Mouse (Mus musculus): ENCODE measurements around the gene Patj.

Gene Patj

DNA sequence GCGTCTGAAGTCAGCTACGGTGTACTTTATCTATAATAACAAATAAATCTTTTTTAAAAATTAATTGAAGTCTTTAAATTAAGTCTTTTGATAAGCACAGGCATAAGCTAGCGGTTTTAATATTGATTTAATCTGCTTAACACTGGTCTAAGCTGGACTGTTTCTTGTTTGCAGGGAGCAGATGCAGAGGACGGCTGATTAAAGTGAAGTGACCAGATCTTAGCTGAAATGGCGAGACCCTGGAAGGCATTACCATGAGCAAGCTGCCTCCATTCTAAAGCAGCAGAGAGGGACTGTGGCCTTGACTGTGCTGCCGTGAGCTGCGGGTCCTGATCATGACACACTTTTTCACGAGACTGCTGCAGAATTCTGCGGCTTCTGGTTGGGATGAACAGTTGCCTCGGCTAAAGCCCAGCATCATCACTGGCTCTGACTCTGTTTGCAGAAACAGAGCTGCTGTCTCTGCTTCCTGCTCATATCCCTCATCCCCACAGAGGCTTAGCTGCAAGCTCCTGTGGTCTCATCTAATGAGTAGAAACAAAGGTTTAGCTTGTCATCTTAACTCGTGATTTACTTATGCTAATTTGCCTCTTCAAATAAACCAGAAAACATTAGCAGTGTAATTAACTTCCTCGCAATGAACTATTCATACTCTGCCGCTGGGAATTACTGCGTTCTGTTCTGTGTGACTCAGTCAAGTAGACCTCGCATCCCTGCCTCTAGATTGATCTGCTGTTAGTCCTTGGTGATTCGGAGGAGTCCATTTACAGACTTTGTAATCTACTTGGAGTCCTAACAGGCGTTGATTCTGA lies 322.4 kb downstream of the Patj start:
- in situ Hi-C loops (cut with MboI, MseI): loop anchor here (10.0 kb wide), 1 partner anchor 167 kb away; no protein-coding TSS in a partner anchor

DNA sequence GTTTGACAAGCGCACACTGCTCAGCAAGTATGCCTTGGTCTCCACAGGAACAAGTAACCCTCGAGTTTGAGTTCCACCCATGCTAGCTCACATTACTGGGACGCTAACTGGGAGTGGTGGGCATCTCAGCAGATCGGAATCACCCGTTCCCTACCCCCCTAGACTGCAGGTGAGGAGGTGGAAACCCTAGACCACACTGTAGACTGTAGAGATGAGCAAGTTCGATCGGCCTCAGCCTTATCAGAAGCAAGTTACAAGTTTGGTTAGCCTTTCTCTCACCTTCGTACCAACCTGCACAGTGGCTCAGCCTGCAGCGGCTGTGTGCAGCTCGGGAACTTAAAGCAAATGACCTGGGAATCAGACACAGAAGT lies 322.9 kb downstream of the Patj start:
- in situ Hi-C loops (cut with MboI, MseI): loop anchor here (10.0 kb wide), 1 partner anchor 166 kb away; no protein-coding TSS in a partner anchor

DNA sequence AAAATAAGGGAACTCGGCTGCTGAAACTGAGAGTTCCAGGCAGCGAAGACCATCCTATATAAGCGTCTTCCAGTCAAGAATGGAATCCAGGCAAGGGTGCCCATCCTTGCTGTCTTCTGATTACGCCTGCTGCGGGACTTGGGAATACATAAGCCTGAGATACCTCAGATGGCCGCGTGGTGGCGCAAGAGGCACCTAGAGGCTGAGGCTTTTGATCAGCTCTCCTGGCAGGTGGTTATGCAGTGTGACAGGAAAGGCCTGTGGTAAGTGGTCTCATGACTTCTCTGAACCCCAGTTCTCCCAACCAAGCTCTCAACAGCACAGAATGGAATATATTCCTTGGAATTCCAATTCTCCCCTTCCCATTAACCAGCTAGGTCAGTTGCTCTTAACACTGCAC lies 326.9 kb downstream of the Patj start:
- in situ Hi-C loops (cut with MboI, MseI): loop anchor here (5.0 kb wide), 1 partner anchor 460 kb away; no protein-coding TSS in a partner anchor

DNA sequence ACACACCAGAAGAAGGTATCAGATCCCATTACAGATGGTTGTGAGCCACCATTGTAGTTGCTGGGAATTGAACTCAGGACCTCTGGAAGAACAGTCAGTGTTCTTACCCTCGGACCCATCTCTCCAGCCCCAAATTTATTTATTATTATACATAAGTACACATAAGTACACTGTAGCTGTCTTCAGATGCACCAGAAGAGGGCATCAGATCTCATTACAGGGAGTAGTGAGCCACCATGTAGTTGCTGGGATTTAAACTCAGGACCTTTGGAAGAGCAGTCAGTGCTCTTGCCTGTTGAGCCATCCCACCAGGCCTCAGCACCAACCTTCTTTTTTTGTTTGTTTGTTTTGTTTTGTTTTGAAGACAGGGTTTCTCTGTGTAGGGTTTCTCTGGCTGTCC lies 329.1 kb downstream of the Patj start:
- in situ Hi-C loops (cut with MboI, MseI): loop anchor here (5.0 kb wide), 1 partner anchor 458 kb away; no protein-coding TSS in a partner anchor

DNA sequence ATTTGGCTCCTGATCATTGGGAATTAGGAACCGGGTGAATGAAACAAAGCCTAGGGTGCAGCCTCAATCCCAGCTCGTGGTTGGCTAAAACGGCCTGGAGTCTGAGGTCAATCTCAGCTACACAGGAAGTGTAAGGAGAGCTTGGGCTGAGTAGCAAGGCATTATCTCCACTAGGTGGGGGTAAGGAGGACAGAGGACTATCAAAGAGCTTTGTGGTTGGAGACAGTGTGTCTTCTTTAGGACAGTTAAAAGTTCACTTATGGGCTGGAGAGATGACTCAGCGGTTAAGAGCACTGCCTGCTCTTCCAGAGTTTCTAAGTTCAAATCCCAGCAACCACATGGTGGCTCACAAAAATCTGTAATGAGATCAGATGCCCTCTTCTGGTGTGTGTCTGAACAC lies 329.9 kb downstream of the Patj start:
- in situ Hi-C loops (cut with MboI, MseI): no loop called here

DNA sequence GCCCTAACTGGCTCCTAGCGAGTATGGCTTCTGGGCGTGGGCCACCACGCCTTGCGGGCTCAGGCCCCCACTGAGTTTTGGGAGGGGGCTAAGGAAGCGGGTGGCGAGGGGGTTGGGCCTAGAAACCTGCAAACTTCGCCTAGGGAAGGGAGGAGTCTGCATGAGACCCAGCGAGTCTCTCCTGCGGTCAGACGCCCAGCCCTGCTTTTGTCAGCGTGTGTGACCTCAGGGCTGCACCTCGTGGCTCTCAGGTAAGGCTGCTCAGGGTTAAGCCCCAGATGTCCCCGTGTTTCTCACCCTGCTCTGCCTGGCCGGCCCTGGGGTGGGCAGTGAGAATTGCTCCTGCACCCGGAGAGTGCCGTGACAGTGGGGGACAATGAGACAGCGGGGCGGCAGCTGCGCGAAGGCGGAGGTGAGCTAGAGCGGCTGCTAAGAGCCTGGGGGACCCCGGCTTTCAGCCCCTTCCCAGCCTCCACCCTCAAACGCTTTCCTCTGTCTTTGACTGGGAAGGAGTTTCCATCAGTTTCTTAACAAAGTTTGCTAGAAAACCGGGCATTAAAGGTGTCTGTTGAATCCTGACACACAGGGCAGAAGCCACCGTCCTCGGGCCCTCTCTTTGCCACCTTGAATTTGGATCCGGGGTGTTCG lies 331.1 kb downstream of the Patj start, which contains the start of gene L1td1:
Gene L1td1 (plus strand): TSS at position 145 of the 648 bp plus-strand sequence.
- in situ Hi-C loops (cut with MboI, MseI): no loop called here

DNA sequence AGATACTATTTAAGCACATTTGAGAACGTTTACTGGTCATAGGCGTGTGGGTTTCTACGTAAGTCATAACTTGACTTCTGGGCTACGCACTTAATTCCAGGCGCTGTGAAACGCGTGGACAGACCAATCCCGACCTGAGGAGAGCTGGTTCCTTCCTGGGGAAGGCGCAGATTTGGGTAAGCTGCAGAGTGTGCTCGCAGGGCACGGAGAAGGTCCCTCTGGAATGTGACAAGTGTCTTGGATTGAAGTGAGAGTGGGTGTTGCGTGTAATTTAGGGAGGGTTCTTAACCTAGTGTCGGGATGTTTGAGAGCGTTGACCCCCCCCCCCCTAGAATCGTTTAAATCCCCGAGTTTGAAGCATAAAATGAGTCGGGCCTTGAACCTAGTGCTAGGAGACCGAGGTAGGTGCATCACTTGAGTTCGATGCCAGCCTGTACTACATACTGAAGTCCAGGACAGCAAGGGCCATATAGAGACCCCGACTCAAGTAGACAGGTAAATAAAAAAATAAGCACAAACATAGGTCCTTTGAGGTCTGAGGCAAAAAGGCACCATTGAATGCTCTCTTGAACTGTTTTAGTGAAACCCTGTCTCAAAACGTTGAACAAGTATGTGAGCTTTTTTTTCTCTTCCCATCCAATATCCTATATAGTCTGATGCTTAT lies 331.8 kb downstream of the Patj start:
- in situ Hi-C loops (cut with MboI, MseI): no loop called here

DNA sequence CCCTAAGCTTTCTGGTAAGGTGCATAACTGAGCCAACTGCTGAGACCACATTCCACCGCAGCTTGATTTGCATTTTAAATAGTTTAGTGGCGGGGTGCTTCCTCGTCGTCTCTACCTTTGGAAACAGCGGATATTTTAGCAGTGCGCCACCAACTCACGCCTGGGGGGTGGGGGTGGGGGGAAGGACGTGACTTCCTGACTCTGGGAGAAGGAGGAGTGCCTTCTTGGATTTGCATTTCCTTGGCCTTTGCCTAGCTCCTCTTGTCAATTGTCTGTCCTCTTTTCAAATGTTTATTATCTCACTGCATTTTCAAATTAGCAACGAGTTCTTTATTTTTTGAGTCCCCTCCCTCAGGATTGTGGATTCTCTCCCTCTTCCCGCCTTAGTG lies 332.4 kb downstream of the Patj start:
- in situ Hi-C loops (cut with MboI, MseI): no loop called here

DNA sequence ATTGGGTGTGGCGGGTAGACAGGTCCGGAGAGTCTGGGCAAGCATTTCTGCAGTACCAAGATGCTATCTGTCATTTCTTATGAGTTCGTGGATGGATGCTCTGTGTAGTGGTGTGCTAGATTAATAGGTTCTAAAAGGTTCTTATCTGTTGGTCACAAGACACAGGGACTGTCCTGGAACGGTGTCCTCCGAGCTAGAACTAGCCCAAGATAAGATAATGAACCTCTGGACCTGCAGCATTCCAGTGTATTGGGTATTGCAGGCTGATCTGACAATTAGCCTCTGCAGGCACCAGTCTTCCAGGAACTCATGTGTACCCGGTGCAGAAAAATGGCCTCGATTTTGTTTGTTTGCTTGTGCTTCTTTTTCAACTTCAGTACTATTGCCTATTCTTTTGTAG lies 333.1 kb downstream of the Patj start:
- in situ Hi-C loops (cut with MboI, MseI): no loop called here

DNA sequence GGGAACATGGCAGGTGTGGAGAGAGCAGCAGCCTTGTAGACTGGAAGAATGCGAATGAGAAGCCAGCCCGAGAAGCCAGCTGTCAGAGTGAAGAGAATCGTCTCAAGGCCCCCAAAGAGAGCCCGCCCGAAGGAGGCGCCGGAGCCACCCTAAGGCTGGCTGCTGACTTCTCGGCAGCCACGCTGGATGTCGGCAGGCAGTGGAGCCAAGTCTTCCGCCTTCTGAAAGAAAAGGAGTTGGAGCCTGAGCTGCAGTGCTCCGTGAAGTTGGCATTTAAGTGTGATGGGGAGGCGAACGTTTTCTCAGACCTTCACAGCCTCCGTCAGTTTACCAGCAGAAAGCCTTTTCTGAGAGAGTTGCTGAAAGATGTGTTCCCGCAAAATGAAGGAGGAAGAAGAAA lies 338.1 kb downstream of the Patj start:
- in situ Hi-C loops (cut with MboI, MseI): no loop called here

DNA sequence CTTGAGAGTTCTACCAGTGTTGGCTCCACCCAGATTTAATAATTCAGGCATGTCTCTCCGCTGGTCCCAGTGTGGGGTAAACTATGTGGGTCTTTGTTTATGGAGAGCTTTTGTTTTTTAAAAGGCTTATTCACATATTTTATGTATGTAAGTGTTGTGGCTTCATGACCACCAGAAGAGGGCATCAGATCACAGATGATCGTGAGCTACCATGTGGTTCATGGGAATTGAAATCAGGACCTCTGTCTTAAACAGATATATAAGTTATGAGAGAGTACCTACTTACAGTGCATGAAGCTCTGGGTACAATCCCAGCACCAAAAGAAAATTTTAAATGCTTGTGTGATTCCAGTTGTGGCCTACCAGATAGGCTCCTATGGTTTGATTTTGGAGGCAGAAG lies 344.2 kb downstream of the Patj start:
- in situ Hi-C loops (cut with MboI, MseI): no loop called here

DNA sequence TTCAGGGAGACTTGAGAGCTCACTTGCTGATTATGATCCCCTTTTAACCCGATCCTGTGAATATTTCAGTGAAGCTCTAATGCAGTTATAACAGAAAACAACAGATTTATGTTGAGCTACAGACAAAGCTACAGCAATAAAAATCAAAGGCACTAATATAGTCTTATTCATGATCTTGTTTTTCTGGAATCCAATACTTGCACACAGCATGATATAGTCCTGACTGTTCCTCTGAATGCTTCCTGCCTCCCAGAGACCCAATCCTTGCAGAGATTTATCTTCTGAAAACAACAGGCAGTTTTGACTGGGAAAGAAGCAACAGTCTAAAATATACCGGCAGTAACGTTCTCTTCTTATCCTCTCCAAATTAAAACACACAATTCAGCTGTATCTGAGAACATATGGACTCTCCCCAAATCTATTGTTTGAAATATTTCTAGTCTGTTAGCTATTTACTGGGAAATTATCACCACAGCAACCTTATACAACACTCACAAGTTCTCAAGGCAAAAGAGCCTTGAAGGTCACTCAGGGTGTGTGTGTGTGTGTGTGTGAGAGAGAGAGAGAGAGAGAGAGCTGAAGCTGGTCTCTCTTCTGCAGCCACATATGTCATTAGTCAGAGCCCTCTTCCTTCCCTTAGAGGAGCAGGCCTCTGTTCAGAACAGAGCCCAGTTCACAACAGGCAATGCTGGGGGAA lies 347.8 kb downstream of the Patj start:
- in situ Hi-C loops (cut with MboI, MseI): no loop called here

DNA sequence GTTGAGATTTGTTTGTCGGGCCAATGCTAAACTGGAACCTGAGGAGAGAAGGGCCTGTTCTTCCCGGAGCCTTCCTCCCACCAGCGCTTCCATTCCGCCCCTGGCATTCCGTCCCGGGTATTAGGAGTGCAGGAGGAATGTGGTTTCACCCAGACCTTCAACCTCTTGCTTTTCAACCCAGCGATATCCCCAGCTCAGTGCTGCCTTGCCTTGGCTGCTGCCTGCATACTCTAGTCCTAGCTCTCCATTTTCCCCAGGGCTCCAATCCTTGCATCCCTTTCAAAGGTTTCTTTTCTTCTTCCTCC lies 348.3 kb downstream of the Patj start:
- in situ Hi-C loops (cut with MboI, MseI): no loop called here

DNA sequence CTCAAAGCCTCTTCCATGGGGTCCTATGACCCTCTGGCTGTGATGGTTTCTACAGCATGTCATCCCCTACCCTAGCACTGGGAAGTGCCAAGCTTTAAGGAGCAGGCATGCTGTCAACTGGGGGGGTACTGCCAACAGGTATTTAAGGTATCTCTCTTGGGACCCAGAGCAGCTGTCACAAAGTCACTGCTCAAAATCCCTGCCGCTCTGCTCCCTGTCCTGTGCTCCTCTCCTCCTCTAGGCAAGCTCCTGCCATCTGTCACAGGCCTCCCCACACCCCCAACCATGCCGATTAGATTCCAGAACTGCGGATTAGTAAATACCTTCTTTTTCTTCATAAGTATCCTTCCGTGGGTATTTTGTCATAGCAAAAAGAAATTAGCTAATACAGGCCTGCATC lies 358.9 kb downstream of the Patj start:
- in situ Hi-C loops (cut with MboI, MseI): no loop called here

DNA sequence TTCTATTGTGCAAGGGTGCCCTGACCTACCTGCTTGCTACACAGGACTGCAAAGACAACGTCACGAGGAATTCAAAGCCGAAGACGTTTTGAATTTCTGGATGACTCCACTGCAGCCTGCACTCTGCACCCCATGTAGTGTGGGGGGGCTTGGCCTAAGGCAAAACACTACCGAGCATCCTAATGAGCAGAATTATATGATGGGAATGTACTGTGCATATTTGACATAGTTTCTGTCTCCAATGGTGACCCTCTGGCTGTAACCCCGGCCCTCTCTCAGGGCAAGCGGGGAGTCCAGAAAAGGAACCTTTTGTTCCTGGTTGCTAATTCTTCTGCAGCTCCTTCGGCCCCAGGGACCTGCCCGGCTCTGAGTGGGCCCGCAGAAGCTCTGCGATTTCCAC lies 360.6 kb downstream of the Patj start:
- in situ Hi-C loops (cut with MboI, MseI): no loop called here

DNA sequence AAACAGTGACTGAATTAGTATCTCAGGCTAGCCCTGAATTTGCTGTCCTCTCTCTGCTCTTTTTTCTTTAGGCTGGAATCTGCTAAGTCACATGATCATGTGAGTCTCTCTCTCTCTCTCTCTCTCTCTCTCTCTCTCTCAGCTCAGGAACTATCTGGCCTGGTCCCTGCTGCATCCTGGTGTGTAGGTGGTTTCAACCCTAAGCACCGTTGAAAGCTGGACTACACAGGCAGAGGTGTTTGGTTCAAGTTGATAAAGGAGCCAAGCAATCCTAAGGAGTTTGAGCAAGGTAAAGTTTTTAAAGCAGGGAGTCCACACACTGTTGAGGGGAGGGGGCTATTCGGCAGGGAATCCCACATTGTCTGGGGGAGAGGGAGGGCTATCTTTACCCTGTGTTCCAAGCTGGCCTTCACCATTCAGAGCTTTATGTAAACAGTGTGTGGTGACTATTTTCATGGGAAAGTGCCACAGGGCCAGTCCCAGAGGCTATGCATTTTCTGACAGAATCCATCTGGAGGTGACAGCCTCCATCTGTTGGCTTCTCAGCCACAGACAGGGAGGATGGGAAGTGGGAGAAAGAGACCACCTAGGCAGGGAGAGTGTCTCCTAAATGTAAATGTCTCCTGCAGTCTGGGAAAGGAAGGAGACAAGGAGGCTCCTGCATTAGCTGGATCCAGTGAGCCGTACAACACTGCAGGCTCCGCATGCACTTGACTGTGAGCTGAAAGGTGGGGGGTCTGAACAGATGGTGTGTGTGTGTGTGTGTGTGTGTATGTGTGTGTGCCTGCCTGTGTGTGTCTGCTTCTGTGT lies 362.6 kb downstream of the Patj start:
- in situ Hi-C loops (cut with MboI, MseI): no loop called here

DNA sequence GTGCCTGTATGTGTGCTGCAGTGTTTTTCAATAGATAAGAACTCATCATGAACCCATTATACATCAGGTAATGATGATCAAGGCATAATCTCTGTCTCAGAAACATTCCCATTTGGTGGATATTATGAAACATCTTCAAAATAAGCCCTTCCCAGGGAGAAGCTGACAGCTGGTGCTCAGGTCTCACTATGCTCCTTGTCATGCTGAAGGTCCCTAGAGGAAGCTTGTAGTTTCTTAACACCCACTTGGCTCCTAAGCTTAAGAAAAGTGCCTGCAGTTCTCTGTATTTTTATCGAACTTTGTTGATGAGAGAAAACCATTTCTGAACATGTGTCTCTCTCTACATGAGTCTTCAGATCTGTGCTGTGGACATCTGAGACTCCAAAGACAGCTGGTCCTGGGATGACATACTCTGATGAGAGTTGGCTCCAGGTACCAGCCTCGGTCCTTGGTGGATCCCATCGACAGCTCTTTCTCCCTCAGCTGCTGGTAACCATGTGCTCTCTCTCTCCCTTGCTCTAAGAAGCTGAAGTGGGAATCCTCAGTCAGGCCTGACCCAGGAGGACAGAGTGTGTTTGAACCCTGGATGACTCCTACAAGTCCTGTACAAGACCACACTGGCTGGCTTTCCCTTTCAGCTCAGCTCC lies 363.4 kb downstream of the Patj start:
- in situ Hi-C loops (cut with MboI, MseI): no loop called here

DNA sequence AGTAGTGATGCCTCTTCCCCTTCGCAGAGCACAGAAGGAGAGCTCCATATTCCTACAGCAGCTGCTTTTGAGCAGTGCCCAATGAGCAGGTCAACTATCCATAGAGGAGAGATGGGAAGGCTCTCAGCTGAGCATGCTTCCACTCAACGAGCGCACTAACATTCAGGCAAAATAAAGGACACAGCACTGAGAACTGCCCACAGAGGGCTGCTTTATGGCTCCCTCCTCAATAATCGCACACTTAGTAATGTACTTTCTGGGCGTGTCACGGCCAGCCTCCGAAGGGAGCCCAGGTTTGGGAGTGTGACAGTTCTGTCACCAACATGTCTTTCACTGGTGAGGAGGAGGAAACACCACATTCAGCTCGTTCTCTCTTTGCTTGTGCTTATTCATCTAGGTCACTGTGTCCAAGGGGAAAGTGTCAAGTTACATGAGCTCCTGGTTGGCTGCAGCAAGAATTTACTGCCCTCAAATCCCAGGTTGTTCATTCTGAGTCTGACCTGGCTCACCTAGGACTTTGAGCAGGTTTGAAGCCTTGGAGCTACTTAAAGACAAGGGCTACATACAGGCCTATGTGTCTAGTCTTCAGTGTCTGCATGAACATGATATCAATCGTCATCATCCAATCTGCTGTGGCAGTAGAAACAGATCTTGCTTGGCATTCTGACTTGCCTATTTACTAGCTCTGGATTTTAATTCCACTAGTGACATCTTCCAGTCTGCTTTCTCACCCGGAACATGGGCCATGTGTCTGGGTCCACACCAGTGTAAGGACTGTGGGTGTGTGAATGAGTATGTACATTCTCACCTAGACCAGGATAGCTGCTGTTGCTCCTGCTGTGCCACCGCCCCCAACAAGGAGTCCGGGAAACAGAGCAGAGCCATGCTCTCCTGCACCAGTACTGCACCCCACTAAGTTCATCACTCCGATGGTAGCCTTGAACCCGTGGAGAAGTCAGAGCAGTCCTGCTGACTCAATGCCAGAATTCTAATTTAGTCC lies 371.8 kb downstream of the Patj start:
- in situ Hi-C loops (cut with MboI, MseI): no loop called here

Measured in T-helper 1 cell (primary cell).